Mouse (Mus musculus): Measurements from ENCODE around the gene Nckap5.
A peak's percentile ranks its signal among the peaks of the same experiment; 100 is the strongest.
"Not testable (repeated sequence)": the region's sequence is repeated elsewhere in the genome, so short reads cannot be mapped to it uniquely, and the experiment has no call there.

The Nckap5 gene

GRCm38 (mm10) chr1:126183751-126184150, 646.8 kb downstream of the Nckap5 start:
- no peak for DNase-seq (ENCODE audit: low read depth, low spot score)

GRCm38 (mm10) chr1:126168579-126168978, 662.0 kb downstream of the Nckap5 start:
- no peak for DNase-seq (ENCODE audit: low read depth, low spot score)

GRCm38 (mm10) chr1:126168131-126168530, 662.5 kb downstream of the Nckap5 start:
- no peak for DNase-seq (ENCODE audit: low read depth, low spot score)

- DNase-seq (ENCODE audit: low read depth, low spot score) = no peak
Observed at GRCm38 (mm10) chr1:126167546-126167945, 663.1 kb downstream of the Nckap5 start.

GRCm38 (mm10) chr1:126159287-126159686, 671.3 kb downstream of the Nckap5 start:
- DNase-seq (ENCODE audit: low read depth, low spot score) = no peak

- DNase-seq (ENCODE audit: low read depth, low spot score) = no peak
Observed at GRCm38 (mm10) chr1:126155816-126156215, 674.8 kb downstream of the Nckap5 start.

- peak; percentile 77 for DNase-seq (ENCODE audit: low read depth, low spot score)
Observed at GRCm38 (mm10) chr1:126153516-126154234, 676.9 kb downstream of the Nckap5 start.

GRCm38 (mm10) chr1:126152217-126152616, 678.4 kb downstream of the Nckap5 start:
- DNase-seq (ENCODE audit: low read depth, low spot score) = no peak

- DNase-seq (ENCODE audit: low read depth, low spot score) = no peak
Observed at GRCm38 (mm10) chr1:126149966-126150365, 680.6 kb downstream of the Nckap5 start.

- no peak for DNase-seq (ENCODE audit: low read depth, low spot score)
Observed at GRCm38 (mm10) chr1:126135717-126136116, 694.9 kb downstream of the Nckap5 start.

GRCm38 (mm10) chr1:126132316-126132715, 698.3 kb downstream of the Nckap5 start:
- DNase-seq (ENCODE audit: low read depth, low spot score) = no peak

GRCm38 (mm10) chr1:126129129-126129528, 701.5 kb downstream of the Nckap5 start:
- no peak for DNase-seq (ENCODE audit: low read depth, low spot score)

GRCm38 (mm10) chr1:126123111-126123510, 707.5 kb downstream of the Nckap5 start:
- no peak for DNase-seq (ENCODE audit: low read depth, low spot score)

- no peak for DNase-seq (ENCODE audit: low read depth, low spot score)
Observed at GRCm38 (mm10) chr1:126120506-126120905, 710.1 kb downstream of the Nckap5 start.

- no peak for DNase-seq (ENCODE audit: low read depth, low spot score)
Observed at GRCm38 (mm10) chr1:126116034-126116433, 714.6 kb downstream of the Nckap5 start.

- no peak for DNase-seq (ENCODE audit: low read depth, low spot score)
Observed at GRCm38 (mm10) chr1:126105673-126106256, 724.8 kb downstream of the Nckap5 start.

GRCm38 (mm10) chr1:126094346-126094745, 736.3 kb downstream of the Nckap5 start:
- no peak for DNase-seq (ENCODE audit: low read depth, low spot score)

- not testable (repeated sequence) for DNase-seq (ENCODE audit: low read depth, low spot score)
Observed at GRCm38 (mm10) chr1:126091979-126092378, 738.6 kb downstream of the Nckap5 start.

GRCm38 (mm10) chr1:126087181-126087580, 743.4 kb downstream of the Nckap5 start:
- no peak for DNase-seq (ENCODE audit: low read depth, low spot score)

GRCm38 (mm10) chr1:126076312-126076711, 754.3 kb downstream of the Nckap5 start:
- no peak for DNase-seq (ENCODE audit: low read depth, low spot score)

GRCm38 (mm10) chr1:126070861-126071260, 759.7 kb downstream of the Nckap5 start:
- DNase-seq (ENCODE audit: low read depth, low spot score) = no peak

- DNase-seq (ENCODE audit: low read depth, low spot score) = no peak
Observed at GRCm38 (mm10) chr1:126051491-126051890, 779.1 kb downstream of the Nckap5 start.

GRCm38 (mm10) chr1:126042886-126043285, 787.7 kb downstream of the Nckap5 start:
- no peak for DNase-seq (ENCODE audit: low read depth, low spot score)
